Mouse (Mus musculus) liver, embryonic 14.5 days (tissue): ENCODE measurements around the gene Tbc1d10a.

Source experiments
- CTCF ChIP-seq: IDR thresholded peaks from 2 replicates; pipeline ENCODE4 v1.5.1; 2016; ENCODE audit warnings: antibody characterized with exemption, low read depth, control low read depth
- EP300 ChIP-seq: IDR thresholded peaks from 2 replicates; pipeline ENCODE4 v1.6.1; 2016; ENCODE audit warnings: antibody characterized with exemption, low read depth

DNA sequence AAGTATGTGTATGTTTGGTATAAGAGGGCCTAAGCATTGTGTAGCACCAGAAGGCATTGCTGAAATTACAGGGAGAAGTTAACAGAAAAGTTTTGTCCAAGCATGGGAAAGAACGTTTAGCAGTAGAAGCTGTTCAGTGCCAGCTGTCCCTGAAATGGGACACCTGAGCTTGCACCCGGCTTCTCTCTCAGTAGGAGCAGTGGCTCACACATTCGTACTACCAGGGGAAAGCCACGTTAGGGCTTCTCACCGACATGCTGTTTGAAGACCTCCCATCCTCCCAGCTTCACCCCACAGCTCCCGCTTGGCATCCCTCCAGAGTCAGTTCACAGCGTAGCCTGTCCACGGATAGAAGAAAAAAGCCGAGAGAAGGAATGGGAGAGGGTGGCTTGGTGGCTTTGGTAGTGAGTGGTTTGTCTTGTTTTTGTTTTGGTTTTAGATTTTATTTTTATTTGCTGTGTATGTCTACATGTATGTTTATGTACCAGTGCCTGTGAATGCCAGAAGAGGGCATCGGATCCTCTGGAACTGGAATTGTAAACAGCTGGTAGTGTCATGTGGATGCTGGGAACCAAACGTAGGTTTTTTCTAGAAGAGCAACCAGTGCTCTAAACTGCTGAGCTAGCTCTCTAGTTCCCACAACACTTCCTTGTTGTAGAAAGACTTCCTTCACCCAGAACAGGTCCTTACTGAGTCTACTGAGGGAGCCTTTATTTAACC is 15.6 kb downstream of the Tbc1d10a start:
- TF ChIP-seq CTCF = no peak
- no peak for TF ChIP-seq EP300
